Mouse (Mus musculus): ENCODE measurements around the gene Gm9774.

- no peak for TF ChIP-seq CTCF (IDR thresholded peaks at IDR 0.05)
- TF ChIP-seq EP300 (IDR thresholded peaks at IDR 0.05): no peak
These were observed 21.5 kb downstream of the Gm9774 start, which contains the start of gene Sprr2i for GRCm38 (mm10) chr3:92407691-92408090.

Data from lung, postnatal 0 days (tissue).